In genomic region chr10:121533137-121533872, GRCm38 (mm10) we compare ENCODE assay signal across 8 mouse cellular contexts. TPM values are rescaled to one million over a fixed set of nuclear protein-coding genes. Genes with fewer than 3 reads are reported as not detected.
DNase-seq lines count a peak whose midpoint lies in the region; ATAC-seq and TF ChIP-seq lines count a peak whose summit lies in the region.

No protein-coding gene starts in this region.

- H3K9me3 ChIP-seq in forebrain, embryonic 12.5 days, result no peaks in the 10 kb centered on the region

- 15% methylated on average over 32 of the region's 32 CpGs for WGBS in forebrain, embryonic 12.5 days
- 15% methylated on average over 32 of the region's 32 CpGs for WGBS in lung, adult 2 months
- 14% methylated on average over 32 of the region's 32 CpGs for WGBS in olfactory bulb, adult 2 months

- peaks cover 3% of the 10 kb centered on the region; the same call in 1 of the 2 replicates for H3K27me3 ChIP-seq in forebrain, embryonic 12.5 days

- H3K4me2 ChIP-seq in forebrain, embryonic 12.5 days, result peak overlapping the region; percentile 59

- peak overlapping the region; percentile 37 for H3K4me3 ChIP-seq in forebrain, embryonic 12.5 days (replicated peaks)
- no peak overlapping the region for H3K4me3 ChIP-seq in lung, adult 2 months (replicated peaks; ENCODE audit: extremely low read depth, low read depth, low read length)
- peak overlapping the region; percentile 31 for H3K4me3 ChIP-seq in olfactory bulb, adult 2 months (ENCODE audit: insufficient read depth, low read depth, low read length)

- H3K36me3 ChIP-seq in forebrain, embryonic 12.5 days (replicated peaks), result no peaks in the 10 kb centered on the region

- no peak overlapping the region for H3K27ac ChIP-seq in forebrain, embryonic 12.5 days
- no peak overlapping the region for H3K27ac ChIP-seq in olfactory bulb, adult 2 months (ENCODE audit: insufficient read depth, low read depth, low read length)

- H3K9ac ChIP-seq in forebrain, embryonic 12.5 days, result peak overlapping the region; percentile 42; the same call in 1 of the 2 replicates

- DNase-seq in ES-CJ7 (ENCODE audit: low read depth, low spot score), result peak; percentile 84
- peak; percentile 66 for DNase-seq in heart, postnatal 4 days
- peak; percentile 51 for DNase-seq in layer of hippocampus, adult 9-11 months
- peak; percentile 48 for DNase-seq in lung, adult 2 months
- no peak for DNase-seq in c-Kit-positive CD71-positive TER-119-positive erythroid progenitor cells, embryonic 14.5 days (ENCODE audit: low spot score)

- peak; percentile 40; the same call in 1 of the 2 replicates for TF ChIP-seq CTCF in lung, adult 2 months (IDR thresholded peaks at IDR 0.05; ENCODE audit: insufficient read depth, low read length)
- TF ChIP-seq CTCF in olfactory bulb, adult 2 months (IDR thresholded peaks at IDR 0.05; ENCODE audit: insufficient read depth, low read depth, low read length), result peak; percentile 41

- H3K4me1 ChIP-seq in forebrain, embryonic 12.5 days, result peaks cover 9% of the 10 kb centered on the region
- no peaks in the 10 kb centered on the region for H3K4me1 ChIP-seq in lung, adult 2 months (ENCODE audit: control insufficient read depth, insufficient read depth, low read length)
- H3K4me1 ChIP-seq in olfactory bulb, adult 2 months (ENCODE audit: control insufficient read depth, insufficient read depth, low read length), result peaks cover 6% of the 10 kb centered on the region

- no peak for TF ChIP-seq POLR2A in lung, adult 2 months (IDR thresholded peaks at IDR 0.05; ENCODE audit: borderline replicate concordance, extremely low read depth, low read depth, low read length)
- no peak for TF ChIP-seq POLR2A in olfactory bulb, adult 2 months (IDR thresholded peaks at IDR 0.05; ENCODE audit: insufficient read depth, low read depth, low read length)

- peak; percentile 82 for ATAC-seq in cerebellum, adult (ENCODE audit: insufficient number of reproducible peaks, low FRiP score, low TSS enrichment)
- peak; percentile 63; the same call in 1 of the 2 replicates for ATAC-seq in forebrain, embryonic 12.5 days (ENCODE audit: low FRiP score)

RNA-seq across cellular contexts. Expression of gene Tbk1, which starts 53.3 kb away (rescaled TPM):
- polyA plus RNA-seq in forebrain, embryonic 12.5 days (2016; fragmentation: Nextera tagmentation; extraction: Ambion mirVana), result 37.5 and 39.4 TPM in 2 replicates
- total RNA-seq in heart, postnatal 4 days (2021), result 10 to 100 TPM; 18.7 to 26.8 TPM
- 8.9 and 20.4 TPM in 2 replicates for polyA plus RNA-seq in lung, adult 2 months (2012; rRNA removed)
- 288 TPM in 1 of 2 replicates, not detected in the other for polyA plus RNA-seq in olfactory bulb, adult 2 months (2012; ENCODE audit: insufficient read depth, insufficient read length, low replicate concordance, missing spikeins)

RNA-seq across cellular contexts. Expression of gene Rassf3, which starts 57.2 kb away (rescaled TPM):
- polyA plus RNA-seq in forebrain, embryonic 12.5 days (2016; fragmentation: Nextera tagmentation; extraction: Ambion mirVana), result 6.6 and 7.3 TPM in 2 replicates
- total RNA-seq in heart, postnatal 4 days (2021), result 10 to 100 TPM; 82.2 to 85.0 TPM
- polyA plus RNA-seq in lung, adult 2 months (2012; rRNA removed), result 66.7 and 97.0 TPM in 2 replicates
- polyA plus RNA-seq in olfactory bulb, adult 2 months (2012; ENCODE audit: insufficient read depth, insufficient read length, low replicate concordance, missing spikeins), result not detected in 2 replicates
